Mouse (Mus musculus): ENCODE results near the gene Mreg.

Mreg gene

GRCm38 (mm10) chr1:72196123-72196522 is 16.0 kb downstream of the Mreg start:
- in situ Hi-C loops (cut with MboI), result no loop called here

GRCm38 (mm10) chr1:72191449-72191848 is 20.7 kb downstream of the Mreg start:
- in situ Hi-C loops (cut with MboI), result no loop called here

- in situ Hi-C loops (cut with MboI), result no loop called here
Observed at GRCm38 (mm10) chr1:72188142-72188738, 23.9 kb downstream of the Mreg start.

- in situ Hi-C loops (cut with MboI), result no loop called here
Observed at GRCm38 (mm10) chr1:72187486-72187885, 24.6 kb downstream of the Mreg start.

- in situ Hi-C loops (cut with MboI), result no loop called here
Observed at GRCm38 (mm10) chr1:72186151-72186550, 26.0 kb downstream of the Mreg start.

- in situ Hi-C loops (cut with MboI), result no loop called here
Observed at GRCm38 (mm10) chr1:72183554-72183953, 28.6 kb downstream of the Mreg start.

GRCm38 (mm10) chr1:72182930-72183499 is 29.1 kb downstream of the Mreg start:
- in situ Hi-C loops (cut with MboI), result no loop called here

GRCm38 (mm10) chr1:72179947-72180346 is 32.2 kb downstream of the Mreg start:
- in situ Hi-C loops (cut with MboI), result no loop called here

- in situ Hi-C loops (cut with MboI), result no loop called here
Observed at GRCm38 (mm10) chr1:72176239-72176638, 35.9 kb downstream of the Mreg start.

- in situ Hi-C loops (cut with MboI), result no loop called here
Observed at GRCm38 (mm10) chr1:72174183-72174582, 37.9 kb downstream of the Mreg start.

- in situ Hi-C loops (cut with MboI), result no loop called here
Observed at GRCm38 (mm10) chr1:72173402-72174051, 38.6 kb downstream of the Mreg start.

- in situ Hi-C loops (cut with MboI), result no loop called here
Observed at GRCm38 (mm10) chr1:72172788-72173187, 39.3 kb downstream of the Mreg start.

GRCm38 (mm10) chr1:72171001-72171860 is 40.9 kb downstream of the Mreg start:
- in situ Hi-C loops (cut with MboI), result no loop called here

GRCm38 (mm10) chr1:72167024-72167423 is 45.1 kb downstream of the Mreg start:
- in situ Hi-C loops (cut with MboI), result no loop called here

- in situ Hi-C loops (cut with MboI), result no loop called here
Observed at GRCm38 (mm10) chr1:72166468-72166814, 45.7 kb downstream of the Mreg start.

GRCm38 (mm10) chr1:72165723-72166467 is 46.2 kb downstream of the Mreg start:
- in situ Hi-C loops (cut with MboI), result no loop called here

- in situ Hi-C loops (cut with MboI), result no loop called here
Observed at GRCm38 (mm10) chr1:72160321-72160720, 51.8 kb downstream of the Mreg start.

GRCm38 (mm10) chr1:72145041-72145440 is 67.1 kb downstream of the Mreg start:
- in situ Hi-C loops (cut with MboI), result no loop called here

GRCm38 (mm10) chr1:72144426-72144825 is 67.7 kb downstream of the Mreg start:
- in situ Hi-C loops (cut with MboI), result no loop called here

GRCm38 (mm10) chr1:72141893-72142480 is 70.1 kb downstream of the Mreg start:
- in situ Hi-C loops (cut with MboI), result no loop called here

- in situ Hi-C loops (cut with MboI), result no loop called here
Observed at GRCm38 (mm10) chr1:72136101-72136500, 76.0 kb downstream of the Mreg start.

Data from mature B cell (primary cell).